Mouse (Mus musculus) forebrain, postnatal 0 days (tissue): ENCODE results near the gene Klhl26. TPM values are rescaled to one million over a fixed set of nuclear protein-coding genes. Genes with fewer than 3 reads are reported as not detected.
A peak's percentile ranks its signal among the peaks of the same experiment; 100 is the strongest.

ENCODE experiments used
- ATAC-seq: fragments of 200-750 bp; cut with Nextera tagmentation; 2 replicates; pipeline ENCODE4 v1.8.0; 2017; ENCODE audit warnings: mild to moderate bottlenecking, moderate library complexity
- DNase-seq: peaks from one replicate; pipeline ENCODE4 v3.0.0-alpha.2; 2015
- H3K27ac ChIP-seq: fragments of 300-500 bp; sonication (generic); 2 replicates; pipeline ENCODE4 v1.5.1; 2014; ENCODE audit warnings: low read depth, mild to moderate bottlenecking, antibody characterized with exemption, low read length, moderate library complexity, mixed read lengths
- H3K27me3 ChIP-seq: fragments of 300-500 bp; sonication (generic); 2 replicates; pipeline ENCODE4 v1.6.1; 2014; ENCODE audit warnings: mild to moderate bottlenecking, low read length, mixed read lengths; ENCODE audit not compliant: insufficient read depth
- H3K36me3 ChIP-seq: fragments of 300-500 bp; sonication (generic); 2 replicates; pipeline ENCODE4 v1.6.1; 2014; ENCODE audit warnings: mild to moderate bottlenecking, moderate library complexity; ENCODE audit not compliant: insufficient read depth
- H3K4me1 ChIP-seq: fragments of 300-500 bp; sonication (generic); 2 replicates; pipeline ENCODE4 v1.6.1; 2014; ENCODE audit warnings: antibody characterized with exemption; ENCODE audit not compliant: insufficient read depth
- H3K4me2 ChIP-seq: fragments of 300-500 bp; sonication (generic); 2 replicates; pipeline ENCODE4 v1.6.1; 2014; ENCODE audit warnings: low read depth, mild to moderate bottlenecking, moderate library complexity
- H3K4me3 ChIP-seq: fragments of 300-500 bp; sonication (generic); 2 replicates; pipeline ENCODE4 v1.5.1; 2014; ENCODE audit warnings: low read depth, low read length, mixed read lengths
- H3K9ac ChIP-seq: fragments of 300-500 bp; sonication (generic); 2 replicates; pipeline ENCODE4 v1.6.1; 2014; ENCODE audit warnings: mild to moderate bottlenecking
- H3K9me3 ChIP-seq: fragments of 300-500 bp; sonication (generic); 2 replicates; pipeline ENCODE4 v1.6.1; 2016; ENCODE audit warnings: low read length
- CTCF ChIP-seq: sonication (generic); IDR thresholded peaks from 2 replicates; pipeline ENCODE4 v1.5.1; 2016; ENCODE audit warnings: antibody characterized with exemption, control low read depth, low read depth
- WGBS: fragments of 180-500 bp; shearing (Covaris S2); extraction: QIAGEN DNeasy Blood & Tissue Kit; methylation state at CpG from one replicate; pipeline ENCODE4 v1.1.7; 2014; 5-methylcytosine and 5-hydroxymethylcytosine counted together
- polyA plus RNA-seq: library from polyadenylated mRNA; unstranded; fragments of >200 nt; fragmentation: Nextera tagmentation; extraction: Ambion mirVana; gene quantifications from 2 replicates; pipeline ENCODE4 v1.2.1, GENCODE M21; 2015
- total RNA-seq: library from RNA; depleted of rRNA; stranded (reverse); fragments of >200 nt; gene quantifications from 2 replicates; pipeline ENCODE4 v1.2.3, GENCODE M21; 2014

The Klhl26 gene
- total and polyA plus RNA-seq, 2 experiments from 2014 or later = 34.8 to 35.3 TPM

GRCm38 (mm10) chr8:70447639-70448420 lies 28.9 kb downstream of the Klhl26 start:
- WGBS = 57% methylated on average over 19 of the region's 19 CpGs

DNA sequence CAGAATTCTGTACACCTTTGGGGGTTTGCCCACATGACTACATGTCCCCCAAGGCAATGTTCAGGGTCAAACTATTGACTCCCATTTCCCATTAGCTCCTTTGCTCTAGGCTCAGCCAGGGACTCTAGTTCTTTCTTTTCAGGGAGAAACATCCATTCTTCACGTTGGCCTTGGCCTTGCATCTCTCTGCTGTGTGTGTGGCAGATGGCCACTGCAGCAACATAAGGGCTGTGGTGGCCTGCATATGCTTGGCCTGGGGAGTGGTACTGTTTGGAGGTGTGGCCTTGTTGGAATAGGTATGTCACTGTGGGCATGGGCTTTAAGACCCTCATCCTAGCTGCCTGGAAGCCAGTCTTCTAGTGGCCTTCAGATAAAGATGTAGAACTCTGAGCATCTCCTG lies 30.8 kb downstream of the Klhl26 start:
- H3K27ac ChIP-seq = no peak overlapping the region
- no peak overlapping the region for H3K4me3 ChIP-seq
- no peaks in the 10 kb centered on the region for H3K27me3 ChIP-seq
- H3K9me3 ChIP-seq = no peaks in the 10 kb centered on the region
- DNase-seq = no peak
- H3K4me1 ChIP-seq = no peaks in the 10 kb centered on the region
- no peak overlapping the region for H3K9ac ChIP-seq
- no peak for TF ChIP-seq CTCF
- no peak for ATAC-seq
- H3K4me2 ChIP-seq = no peak overlapping the region
- peaks cover 9% of the 10 kb centered on the region; the same call in 1 of the 2 replicates for H3K36me3 ChIP-seq
- 48% methylated on average over 1 of the region's 1 CpGs for WGBS

More at GRCm38 (mm10) chr8:70447639-70448420, 28.9 kb downstream of the Klhl26 start:
- Histone ChIP-seq H3K27ac (no peak overlapping the region; the same call in 1 of the 2 replicates), H3K4me2 (no peak overlapping the region), H3K9me3 (no peaks in the 10 kb centered on the region), H3K4me3 (no peak overlapping the region), H3K36me3 (peaks cover 22% of the 10 kb centered on the region; the same call in 1 of the 2 replicates), H3K4me1 (no peaks in the 10 kb centered on the region), H3K27me3 (no peaks in the 10 kb centered on the region), H3K9ac (no peak overlapping the region)
- peak; percentile 23; the same call in 1 of the 2 replicates for TF ChIP-seq CTCF
- DNase-seq (peak; percentile 68), ATAC-seq (peak; percentile 82)

- H3K4me2 ChIP-seq = no peak overlapping the region
- H3K9ac ChIP-seq = no peak overlapping the region
- H3K4me1 ChIP-seq = peaks cover 6% of the 10 kb centered on the region
- no peaks in the 10 kb centered on the region for H3K9me3 ChIP-seq
- no peak for TF ChIP-seq CTCF
- DNase-seq = no peak
- no peak overlapping the region for H3K27ac ChIP-seq
- ATAC-seq = no peak
- H3K4me3 ChIP-seq = no peak overlapping the region
- WGBS = 84% methylated on average over 4 of the region's 4 CpGs
- H3K36me3 ChIP-seq = no peaks in the 10 kb centered on the region
- no peaks in the 10 kb centered on the region for H3K27me3 ChIP-seq
Observed at GRCm38 (mm10) chr8:70443326-70443725, 33.4 kb downstream of the Klhl26 start.

DNA sequence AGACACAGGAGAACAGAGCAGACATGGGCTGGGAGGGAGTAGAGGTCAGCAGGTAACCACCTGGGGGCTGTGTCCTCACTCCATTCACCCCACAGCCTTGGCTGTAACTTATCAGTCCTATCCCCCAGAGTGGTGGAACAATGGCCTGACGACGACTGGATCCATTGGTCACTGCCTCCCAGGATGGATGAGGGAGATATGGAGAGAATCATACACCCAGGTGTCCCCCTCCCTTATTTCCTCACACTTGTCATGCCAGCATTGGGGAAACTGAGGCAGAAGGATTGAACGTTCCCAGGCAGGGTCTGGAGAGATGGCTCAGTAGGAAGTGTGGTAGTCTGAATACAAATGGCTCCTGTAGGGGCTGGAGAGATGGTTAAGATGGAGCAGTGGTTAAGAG lies 35.2 kb downstream of the Klhl26 start:
- Histone ChIP-seq H3K36me3 (no peaks in the 10 kb centered on the region), H3K9me3 (no peaks in the 10 kb centered on the region), H3K4me2 (no peak overlapping the region), H3K9ac (no peak overlapping the region), H3K27me3 (no peaks in the 10 kb centered on the region), H3K4me3 (no peak overlapping the region), H3K27ac (no peak overlapping the region), H3K4me1 (peaks cover 15% of the 10 kb centered on the region)
- ATAC-seq = no peak
- 67% methylated on average over 3 of the region's 3 CpGs for WGBS
- DNase-seq = no peak
- no peak for TF ChIP-seq CTCF

DNA sequence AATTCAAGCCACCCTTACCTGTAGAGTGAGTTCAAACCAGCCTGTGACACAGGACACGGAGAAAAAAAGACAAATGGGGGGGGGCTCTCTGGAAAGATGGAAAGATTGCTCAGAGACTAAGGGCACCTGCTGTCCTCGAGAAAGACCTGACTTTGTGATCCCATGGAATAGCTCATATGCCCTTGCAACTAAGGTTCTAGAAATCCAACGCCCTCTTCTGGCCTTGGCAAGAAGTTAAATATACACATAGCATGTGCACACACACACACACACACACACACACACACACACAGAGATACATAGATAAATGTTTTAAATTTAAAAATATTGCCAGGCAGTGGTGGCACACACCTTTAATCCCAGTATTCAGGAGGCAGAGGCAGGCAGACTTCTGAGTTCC lies 36.5 kb downstream of the Klhl26 start:
- Histone ChIP-seq H3K4me1 (peaks cover 15% of the 10 kb centered on the region), H3K4me3 (no peak overlapping the region), H3K4me2 (peak overlapping the region; percentile 77), H3K9me3 (no peaks in the 10 kb centered on the region), H3K9ac (no peak overlapping the region), H3K27ac (no peak overlapping the region), H3K27me3 (no peaks in the 10 kb centered on the region), H3K36me3 (no peaks in the 10 kb centered on the region)
- 55% methylated on average over 3 of the region's 3 CpGs for WGBS
- no peak for ATAC-seq
- no peak for DNase-seq
- peak; percentile 26 for TF ChIP-seq CTCF

DNA sequence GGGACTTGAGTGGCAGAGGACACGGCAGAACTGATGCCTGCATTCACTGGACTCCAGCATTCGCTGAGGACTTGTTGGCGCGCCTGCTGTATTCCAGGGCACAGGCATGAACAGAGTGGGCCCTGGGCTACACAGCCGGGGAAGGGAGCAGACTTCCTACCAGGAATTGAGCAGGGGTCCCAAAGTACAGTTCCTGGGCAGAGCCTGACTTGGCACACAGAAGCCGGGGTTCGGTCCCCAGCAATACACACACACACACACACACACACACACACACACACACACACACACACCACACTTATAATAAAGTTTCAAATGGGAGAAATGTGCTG lies 37.0 kb downstream of the Klhl26 start:
- ATAC-seq (peak; percentile 66), DNase-seq (no peak)
- no peak for TF ChIP-seq CTCF
- 10% methylated on average over 7 of the region's 7 CpGs for WGBS
- Histone ChIP-seq H3K4me2 (peak overlapping the region; percentile 77), H3K9ac (peak overlapping the region; percentile 68), H3K4me1 (peaks cover 15% of the 10 kb centered on the region), H3K4me3 (peak overlapping the region; percentile 67), H3K27ac (peak overlapping the region; percentile 70; the same call in 1 of the 2 replicates), H3K27me3 (no peaks in the 10 kb centered on the region), H3K36me3 (no peaks in the 10 kb centered on the region), H3K9me3 (no peaks in the 10 kb centered on the region)

DNA sequence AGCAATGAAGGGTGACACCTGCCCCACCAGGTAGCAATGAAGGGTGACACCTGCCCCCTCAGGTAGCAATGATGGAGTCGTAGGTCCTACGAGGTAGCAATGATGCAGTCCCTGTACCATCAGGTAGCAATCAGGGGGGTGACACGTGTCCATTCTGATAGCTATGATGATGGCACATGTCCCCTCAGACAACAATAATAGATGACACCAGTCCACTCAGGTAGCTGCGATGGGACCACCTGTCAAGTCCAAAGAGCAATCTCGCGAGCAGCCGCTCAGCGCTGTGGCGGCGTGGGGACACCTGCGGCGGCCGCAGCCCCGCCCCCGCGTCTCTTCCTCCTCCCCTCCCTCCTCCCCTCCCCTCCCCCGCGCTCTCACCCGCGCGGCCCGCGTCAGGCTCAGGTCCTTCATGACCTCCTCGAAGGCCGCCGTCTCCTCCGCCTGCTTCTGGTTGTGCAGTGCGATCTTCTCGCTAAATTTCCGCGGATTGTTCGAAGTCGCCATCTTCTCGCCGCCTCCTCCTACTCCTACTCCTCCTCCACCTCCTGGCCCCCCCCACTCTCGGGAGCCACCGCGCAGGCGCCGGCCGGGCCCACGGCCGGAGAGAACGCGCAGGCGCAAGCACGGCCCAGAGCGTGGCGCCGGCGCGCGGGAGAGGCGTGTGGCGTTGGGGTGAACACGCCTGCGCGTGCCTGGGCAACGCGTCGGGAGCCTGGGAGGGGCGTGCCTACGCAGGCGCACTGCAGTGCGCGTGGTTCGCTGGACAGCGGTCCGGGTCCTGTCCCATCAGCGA lies 37.5 kb downstream of the Klhl26 start, which contains the start of gene Crtc1:
TSS of gene Crtc1 (minus strand) at position 525 of the 793 bp plus-strand sequence.
- ATAC-seq (peak; percentile 99), DNase-seq (peak; percentile 99)
- Histone ChIP-seq H3K36me3 (no peaks in the 10 kb centered on the region), H3K27me3 (no peaks in the 10 kb centered on the region), H3K9me3 (no peaks in the 10 kb centered on the region), H3K4me2 (peak within 1 kb of the TSS; percentile 77), H3K27ac (peak within 1 kb of the TSS; percentile 83), H3K4me1 (peaks cover 15% of the 10 kb centered on the region), H3K9ac (peak within 1 kb of the TSS; percentile 68), H3K4me3 (peak within 1 kb of the TSS; percentile 67)
- no peak for TF ChIP-seq CTCF
- 3% methylated on average over 68 of the region's 70 CpGs for WGBS
